Mouse (Mus musculus): Measurements from ENCODE around the gene Creb3l1. TPM values are rescaled to one million over a fixed set of nuclear protein-coding genes. Genes with fewer than 3 reads are reported as not detected.

Gene Creb3l1
- total RNA-seq, 2 experiments from 2014 or later, result 8.0 to 8.5 TPM

DNA sequence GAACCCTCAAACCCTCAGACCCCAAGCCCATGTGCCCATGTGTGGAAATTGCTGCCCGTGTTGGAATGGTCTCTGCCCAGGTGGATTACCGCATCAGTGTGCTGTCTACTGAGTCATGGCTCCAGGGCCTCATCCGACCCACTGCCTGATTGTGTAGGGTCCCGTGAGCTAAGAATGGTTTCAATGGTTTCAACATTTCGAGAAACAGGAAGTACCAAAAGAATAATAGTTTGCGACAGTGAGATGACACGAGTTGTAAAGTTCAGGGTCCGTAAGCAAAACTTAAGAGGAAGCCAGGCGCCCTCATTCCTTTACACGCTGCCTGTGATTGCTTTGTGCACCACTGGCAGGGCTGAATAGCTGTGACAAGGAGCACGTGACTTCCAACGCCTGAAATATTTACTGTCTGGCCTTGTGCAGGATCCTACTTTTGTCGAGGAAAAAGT is 52.2 kb downstream of the Creb3l1 start:
- intact Hi-C loops (cut with DNase I), result no loop called here
- no peak for DNase-seq

DNA sequence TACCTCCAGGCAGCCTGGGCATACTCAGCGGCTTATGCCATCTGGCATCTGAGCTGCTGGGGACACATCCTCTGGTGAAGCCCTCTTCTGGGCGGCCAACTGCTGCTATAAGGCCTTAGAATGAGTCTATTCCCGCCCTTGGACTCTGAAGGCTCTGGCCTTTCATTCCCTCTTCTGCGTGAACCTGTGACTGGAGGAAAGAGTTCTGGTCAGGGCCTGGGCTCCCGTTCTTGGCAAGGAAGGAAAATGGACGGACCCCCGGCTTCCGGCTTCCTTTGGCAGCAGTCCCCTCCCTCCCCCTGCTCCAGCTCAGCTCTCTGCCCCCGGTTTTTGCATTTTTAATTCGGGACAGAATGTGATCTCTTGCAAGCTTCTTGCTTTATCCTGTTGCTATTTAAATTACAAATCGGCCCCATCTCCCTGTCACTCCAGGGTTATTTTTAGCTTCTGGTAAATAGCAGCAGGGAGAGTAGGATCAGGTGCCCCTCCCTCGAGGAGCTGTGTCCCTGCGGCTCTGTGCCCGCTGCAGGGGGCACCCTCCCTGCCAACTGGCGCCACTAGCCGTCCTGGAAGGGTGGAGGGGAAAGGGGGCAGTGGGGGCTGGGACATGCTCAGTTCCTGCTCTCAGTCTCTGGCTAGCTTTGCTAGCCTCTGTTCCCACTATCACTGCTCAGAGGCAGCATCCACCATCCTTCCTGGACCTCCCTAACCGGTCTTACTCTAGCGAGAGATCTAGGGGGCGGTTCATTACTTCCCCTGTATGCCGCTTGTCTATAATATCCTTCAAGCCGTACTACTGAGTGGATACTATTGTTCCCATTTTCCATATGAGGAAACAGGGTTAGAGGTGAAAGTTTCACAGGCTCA is 52.8 kb downstream of the Creb3l1 start:
- DNase-seq, result peak; percentile 62 to 67
- intact Hi-C loops (cut with DNase I), result no loop called here

DNA sequence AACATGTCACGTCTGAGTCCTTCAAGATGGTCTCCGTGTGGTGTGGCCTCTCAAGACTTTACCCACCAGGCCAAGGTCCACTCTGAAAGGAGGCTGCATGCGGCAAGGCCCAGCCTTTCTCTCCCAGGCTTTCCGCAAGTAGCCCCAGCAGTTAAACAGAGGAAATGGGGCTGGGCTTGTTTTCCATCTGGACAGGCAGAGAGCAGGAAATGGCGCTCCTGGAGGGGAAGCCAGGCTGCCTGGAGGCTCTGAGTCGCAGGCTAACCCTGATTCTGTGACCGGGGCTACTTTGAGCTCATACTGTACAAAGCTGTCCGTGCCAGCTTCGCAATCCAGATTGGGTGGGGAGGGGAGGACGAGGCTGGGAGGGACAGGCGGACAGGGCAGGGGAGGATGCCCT is 56.3 kb downstream of the Creb3l1 start:
- intact Hi-C loops (cut with DNase I), result no loop called here
- DNase-seq, result peak; percentile 54

DNA sequence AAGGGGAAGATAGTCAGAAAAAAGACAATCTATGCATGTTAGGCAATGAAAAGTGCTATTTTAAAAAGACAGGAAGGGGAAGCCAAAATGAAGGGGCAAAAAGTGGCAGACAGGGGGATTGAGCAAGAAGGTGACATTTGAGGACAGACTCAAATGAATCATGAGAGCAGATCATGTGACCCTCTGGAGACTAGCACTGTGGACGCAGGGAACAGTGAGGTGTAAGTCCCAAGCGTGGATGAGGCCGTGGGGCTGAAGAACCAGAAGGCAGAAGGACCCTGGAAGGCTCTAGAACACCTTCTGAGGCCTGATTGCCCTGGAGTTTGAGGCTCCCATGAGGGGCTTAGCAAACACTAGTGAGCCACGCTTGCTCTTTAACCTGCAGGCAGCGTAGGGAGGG is 57.9 kb downstream of the Creb3l1 start:
- DNase-seq, result no peak
- intact Hi-C loops (cut with DNase I), result no loop called here

DNA sequence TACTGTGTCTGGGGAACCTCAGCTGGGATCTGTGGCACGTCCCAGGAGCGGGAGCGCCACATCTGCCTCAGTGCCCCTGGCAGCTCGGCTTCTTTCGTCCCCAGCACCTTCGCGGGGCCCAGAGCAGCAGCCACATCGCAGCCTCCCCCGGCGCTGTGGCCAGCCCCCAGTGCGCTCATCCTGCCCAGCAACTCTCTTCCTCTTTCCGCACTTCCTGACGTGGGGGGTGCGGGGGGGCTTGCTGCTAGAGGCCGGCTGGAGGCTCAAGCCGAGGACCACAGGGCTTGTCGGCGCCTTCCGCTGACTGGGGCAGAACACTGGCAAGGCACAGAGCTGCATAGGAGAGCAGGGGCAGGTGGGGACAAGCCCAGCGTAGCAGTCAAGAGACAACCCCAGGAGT is 58.9 kb downstream of the Creb3l1 start:
- intact Hi-C loops (cut with DNase I), result loop anchor here (2.0 kb wide), 1 partner anchor 21 kb away; no protein-coding TSS in a partner anchor
- peak; percentile 77 to 80 for DNase-seq

DNA sequence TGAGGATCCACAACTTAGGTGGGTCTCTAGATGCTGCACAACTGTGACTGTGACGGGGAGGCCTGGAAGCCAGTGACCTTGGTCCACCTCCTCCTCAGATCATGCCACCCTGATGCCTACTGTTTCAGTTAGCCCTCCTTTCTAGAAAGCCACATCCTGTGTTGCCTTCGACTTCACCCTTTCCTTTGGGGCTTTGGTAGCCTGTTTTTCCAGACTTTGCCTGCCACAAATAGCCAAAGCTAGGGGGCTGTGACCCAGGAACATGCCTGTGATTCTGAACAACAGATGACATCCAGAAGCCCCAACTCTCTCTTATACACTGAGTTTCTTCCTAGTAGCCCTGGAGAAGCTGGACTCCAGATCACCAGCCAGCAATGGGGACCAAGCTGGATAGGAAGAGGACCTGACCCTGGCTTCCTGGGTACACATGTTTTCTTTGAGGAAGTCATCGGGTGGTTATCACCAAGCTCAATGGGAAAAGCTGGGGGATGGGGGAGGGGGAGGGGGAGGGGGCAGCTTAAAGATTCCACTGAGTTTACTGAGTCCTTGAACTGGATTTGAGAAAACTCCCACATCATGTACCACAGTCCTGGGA is 59.6 kb downstream of the Creb3l1 start:
- intact Hi-C loops (cut with DNase I), result loop anchor here (2.0 kb wide), 1 partner anchor 22 kb away; no protein-coding TSS in a partner anchor
- no peak for DNase-seq

DNA sequence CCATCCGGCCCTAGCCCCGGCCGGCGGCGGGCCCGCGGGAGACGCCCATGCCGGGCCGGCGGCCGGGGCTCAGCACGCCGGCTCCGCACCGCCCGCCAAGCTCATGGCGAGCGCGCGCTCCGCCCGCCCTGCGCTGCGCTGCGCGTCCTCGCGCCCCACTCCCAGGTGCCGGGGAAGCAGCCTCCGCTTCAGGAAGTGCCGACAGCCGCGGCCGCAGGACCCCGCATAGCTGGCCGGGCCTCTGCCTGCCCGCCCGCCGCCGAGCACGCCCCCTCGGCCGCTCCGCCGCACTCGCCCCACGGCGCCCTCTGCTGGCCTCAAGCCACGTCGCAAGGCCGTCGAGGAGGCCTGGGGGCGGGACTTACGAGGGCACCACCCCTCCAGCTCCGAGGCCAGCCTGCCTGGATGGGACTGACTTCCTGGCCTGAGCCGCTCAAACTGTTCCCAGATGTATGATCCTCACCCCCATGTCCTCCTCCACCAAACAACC is 60.8 kb downstream of the Creb3l1 start:
- intact Hi-C loops (cut with DNase I), result no loop called here
- DNase-seq, result peak; percentile 99 to 100

DNA sequence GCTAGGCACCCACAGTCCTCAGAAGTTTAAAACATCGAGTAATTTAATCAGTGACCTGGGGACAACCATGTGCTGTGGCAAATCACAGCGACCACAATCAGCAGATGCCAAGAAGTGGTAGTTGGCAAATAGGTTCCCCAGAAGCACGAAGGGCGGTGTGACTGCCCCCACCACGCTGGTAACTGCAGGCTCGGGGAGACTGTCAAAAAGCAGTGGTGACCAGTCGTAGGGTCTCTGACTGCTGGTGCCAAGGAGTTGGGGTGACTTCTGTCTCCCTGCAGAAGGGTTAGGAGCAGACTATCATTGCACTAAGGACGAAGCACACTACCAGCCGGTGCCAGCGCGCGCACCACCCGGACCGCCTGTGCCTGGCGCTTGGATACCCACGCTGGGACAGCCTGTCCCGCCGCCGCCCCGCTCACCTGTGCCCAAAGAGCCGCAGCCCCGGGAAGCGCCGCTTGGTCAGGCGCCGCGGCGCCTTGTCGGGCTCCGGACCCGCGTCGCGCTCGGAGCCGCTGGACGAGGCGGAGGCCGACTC is 61.4 kb downstream of the Creb3l1 start:
- peak in 1 of 2 experiments; percentile 45 for DNase-seq
- intact Hi-C loops (cut with DNase I), result loop anchor here (1.0 kb wide), 1 partner anchor 17 kb away; no protein-coding TSS in a partner anchor

DNA sequence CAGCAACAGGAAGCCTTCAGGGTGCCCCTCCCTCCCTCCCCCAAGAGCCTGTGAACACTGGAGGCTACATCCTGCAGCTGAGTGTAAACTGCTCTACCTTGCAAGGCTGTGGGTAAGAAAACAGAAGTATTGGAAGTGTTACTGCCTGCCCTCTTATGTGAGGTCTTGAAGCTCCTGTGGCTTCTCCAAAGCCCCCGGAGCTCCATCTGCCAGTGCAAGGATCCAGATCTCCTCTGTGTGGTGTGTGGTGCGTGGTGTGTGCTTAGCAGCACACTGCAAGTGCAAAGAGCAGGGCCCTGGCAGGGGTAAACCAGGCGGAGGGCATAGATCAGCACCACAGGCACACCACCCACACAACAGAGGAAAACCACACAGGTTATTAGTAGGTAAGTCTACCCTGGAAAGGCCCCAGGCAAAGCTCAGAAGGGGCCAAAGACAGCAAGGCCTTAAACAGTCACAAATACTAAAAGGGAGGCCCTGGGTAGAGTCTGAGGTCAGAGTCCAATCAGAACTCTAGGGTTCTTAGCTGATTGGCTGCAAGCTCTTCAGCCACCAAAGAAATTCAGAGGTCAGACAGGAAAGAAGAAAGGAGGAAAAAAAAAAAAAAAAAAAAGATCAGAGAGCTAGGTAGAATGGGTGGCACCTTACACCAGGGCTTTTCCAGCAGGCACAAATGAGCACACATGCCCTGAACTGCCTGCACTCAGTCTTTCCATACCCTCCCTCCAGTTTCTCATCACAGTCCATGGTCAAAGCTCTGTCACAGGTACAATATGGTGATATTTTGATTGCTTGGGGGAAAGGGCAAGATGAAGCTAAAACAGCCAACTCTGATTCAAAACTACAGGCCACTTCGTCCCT is 62.2 kb downstream of the Creb3l1 start:
- DNase-seq, result no peak
- intact Hi-C loops (cut with DNase I), result loop anchor here (1.0 kb wide), 1 partner anchor 16 kb away; no protein-coding TSS in a partner anchor

DNA sequence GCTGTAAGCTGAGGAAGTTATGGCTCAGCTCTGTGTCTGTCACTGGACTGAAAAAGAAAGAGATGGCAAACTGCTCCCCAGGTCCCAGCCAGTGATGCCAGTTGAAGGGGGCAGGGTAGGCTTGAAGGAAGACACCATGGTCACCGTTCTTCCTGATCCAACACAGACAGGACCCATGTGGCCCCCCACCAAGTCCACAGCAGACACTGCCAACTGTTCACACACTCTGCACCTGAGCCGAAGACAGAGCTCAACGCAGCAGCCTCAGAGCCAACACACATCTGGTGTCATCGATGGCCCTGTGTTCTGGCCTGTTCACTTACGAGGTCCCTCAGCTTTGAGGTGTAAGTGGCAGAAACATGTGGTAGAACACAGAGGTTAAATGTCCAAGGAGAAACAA is 63.8 kb downstream of the Creb3l1 start:
- intact Hi-C loops (cut with DNase I), result no loop called here

DNA sequence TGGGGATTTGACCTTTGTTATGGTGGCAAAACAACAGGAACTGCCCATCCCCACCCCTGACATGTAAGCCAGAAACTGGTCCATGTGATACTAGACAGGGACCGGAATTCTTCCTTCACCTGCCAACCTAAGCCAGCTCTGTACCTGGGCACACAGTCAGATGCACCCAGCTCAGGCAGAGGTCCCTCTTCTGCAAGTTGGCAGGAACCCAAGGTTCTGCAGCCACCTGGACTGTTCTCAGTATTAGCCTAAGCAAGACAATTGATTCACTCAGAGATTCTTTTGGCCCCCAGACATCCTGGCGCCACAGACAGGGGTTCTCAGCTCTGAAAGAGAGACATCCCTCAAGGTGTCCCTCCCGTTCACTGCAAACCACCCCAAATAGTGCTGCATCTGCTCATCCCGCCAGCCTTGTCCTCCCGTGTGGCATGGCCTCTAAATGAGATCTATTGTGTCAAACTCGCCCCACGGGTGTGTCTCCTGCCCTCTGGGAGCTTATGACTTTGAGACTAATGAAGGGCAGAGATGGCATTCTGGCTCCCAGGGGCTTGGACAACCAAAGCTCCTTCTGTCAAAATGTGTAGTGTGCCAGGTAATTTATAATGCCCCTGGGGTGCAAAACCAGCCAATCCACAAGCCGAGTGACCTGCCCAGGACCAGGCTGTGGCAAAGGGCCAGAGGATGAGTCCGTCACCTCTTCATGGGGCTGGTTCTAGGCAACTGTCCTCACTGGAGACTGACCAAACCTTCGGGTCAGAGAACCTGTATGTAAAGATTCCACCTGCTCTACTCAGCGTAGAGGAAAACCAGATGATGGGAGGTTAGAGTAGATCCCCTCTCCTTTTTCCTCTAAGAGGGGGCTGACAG is 64.5 kb downstream of the Creb3l1 start:
- intact Hi-C loops (cut with DNase I), result loop anchor here (2.0 kb wide), 1 partner anchor 15 kb away; the partner anchor contains the start of gene Gm9821
- DNase-seq, result no peak

More for the DNA sequence above, 63.8 kb downstream of the Creb3l1 start:
- no peak for DNase-seq

DNA sequence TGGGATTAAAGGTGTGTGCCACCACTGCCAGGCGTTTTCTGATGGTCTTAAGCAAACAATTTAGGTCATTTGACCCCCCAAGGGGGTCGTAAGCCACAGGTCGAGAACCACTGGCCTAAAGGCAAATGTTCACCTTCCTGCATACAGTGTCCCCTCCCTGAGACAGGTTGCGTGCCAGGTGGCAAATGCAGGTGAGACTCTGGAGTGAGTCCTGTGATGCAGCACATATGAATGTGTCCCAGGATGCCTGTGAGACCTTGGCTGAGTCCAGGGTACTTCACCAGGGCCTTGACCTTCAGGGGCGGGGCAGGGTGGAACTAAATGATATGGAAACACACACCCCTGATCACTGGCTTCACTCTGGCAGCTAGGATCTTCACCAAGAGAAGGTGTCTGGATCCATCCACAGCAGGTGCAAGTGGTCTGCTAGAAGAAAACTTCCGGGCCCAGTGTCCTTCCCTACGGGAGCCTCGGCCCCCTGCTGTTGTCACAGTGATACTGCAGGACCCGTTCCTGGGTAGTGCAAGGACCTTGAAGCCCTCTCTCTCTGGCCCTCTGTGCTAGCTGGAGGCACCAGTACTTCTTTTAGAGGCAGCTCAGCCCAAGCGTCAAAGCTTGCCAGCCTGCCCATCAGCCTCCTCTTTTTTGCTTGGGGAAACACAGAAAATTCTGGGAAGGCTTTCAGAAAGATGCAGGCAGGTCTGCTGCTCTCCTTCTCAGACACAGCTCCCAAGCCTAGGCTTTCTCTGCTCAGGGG is 65.4 kb downstream of the Creb3l1 start:
- intact Hi-C loops (cut with DNase I), result loop anchor here (2.0 kb wide), 1 partner anchor 14 kb away; the partner anchor contains the start of gene Gm9821
- peak; percentile 67 to 77 for DNase-seq

DNA sequence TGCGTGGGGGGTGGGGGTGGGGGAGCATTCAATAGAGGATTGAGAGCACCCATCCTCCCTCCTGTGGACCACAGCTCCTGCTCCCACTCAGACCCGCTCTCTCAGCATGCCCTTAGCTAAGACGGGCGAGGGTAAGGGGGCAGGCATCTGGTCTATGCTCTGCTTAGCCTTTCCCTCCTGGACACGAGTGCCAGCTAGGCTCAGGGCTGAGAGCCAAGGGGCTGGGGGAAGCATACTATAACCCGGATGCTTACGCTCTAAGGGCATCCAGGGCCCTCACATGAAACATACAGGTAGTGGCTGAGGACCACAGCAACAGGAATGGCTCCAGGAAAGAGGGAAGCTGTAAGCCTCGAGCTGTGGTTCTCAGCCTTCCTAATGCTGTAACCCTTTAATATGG is 66.3 kb downstream of the Creb3l1 start:
- DNase-seq, result no peak
- intact Hi-C loops (cut with DNase I), result loop anchor here (2.0 kb wide), 1 partner anchor 13 kb away; the partner anchor contains the start of gene Gm9821

DNA sequence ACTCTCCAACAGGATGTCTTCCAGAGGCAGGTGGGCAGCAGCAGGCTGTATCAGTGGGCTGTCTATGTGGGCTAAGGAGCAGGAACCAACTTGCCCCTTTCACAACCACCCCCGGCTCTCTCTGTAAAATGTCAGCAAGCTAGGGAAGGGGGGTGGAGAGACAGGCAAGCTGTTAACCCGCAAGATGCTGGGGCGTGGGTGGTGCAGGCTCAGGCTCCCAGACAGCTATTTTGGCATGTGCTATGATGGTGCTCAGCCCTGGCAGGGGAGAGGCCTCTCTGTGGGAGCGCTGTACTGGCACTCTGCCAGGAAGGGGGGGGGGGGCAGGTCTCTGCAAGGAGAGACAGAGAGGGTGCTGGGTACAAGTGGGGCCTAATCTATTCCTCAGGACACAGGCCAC is 67.2 kb downstream of the Creb3l1 start:
- intact Hi-C loops (cut with DNase I), result no loop called here

DNA sequence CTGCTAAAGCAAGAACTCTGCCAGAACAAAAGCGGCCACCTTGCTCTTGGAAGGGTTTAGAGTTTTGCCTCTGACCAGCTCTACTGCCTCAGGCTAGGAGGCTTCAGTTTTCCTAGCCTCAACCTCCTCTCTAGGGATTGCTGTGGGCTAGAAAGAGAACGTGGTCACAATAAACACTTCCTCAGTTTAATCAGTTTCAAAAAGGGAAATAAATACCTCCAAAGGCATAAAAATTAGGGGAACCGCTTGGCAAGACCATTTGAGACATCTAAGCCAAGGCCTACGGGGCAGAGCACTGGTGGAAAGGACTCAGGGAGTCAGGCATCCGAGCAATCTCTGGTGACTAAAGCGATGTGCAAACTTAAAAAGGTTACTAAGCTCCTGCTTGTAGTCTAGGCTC is 68.4 kb downstream of the Creb3l1 start:
- intact Hi-C loops (cut with DNase I), result no loop called here
- DNase-seq, result no peak

More for the DNA sequence above, 67.2 kb downstream of the Creb3l1 start:
- no peak for DNase-seq

DNA sequence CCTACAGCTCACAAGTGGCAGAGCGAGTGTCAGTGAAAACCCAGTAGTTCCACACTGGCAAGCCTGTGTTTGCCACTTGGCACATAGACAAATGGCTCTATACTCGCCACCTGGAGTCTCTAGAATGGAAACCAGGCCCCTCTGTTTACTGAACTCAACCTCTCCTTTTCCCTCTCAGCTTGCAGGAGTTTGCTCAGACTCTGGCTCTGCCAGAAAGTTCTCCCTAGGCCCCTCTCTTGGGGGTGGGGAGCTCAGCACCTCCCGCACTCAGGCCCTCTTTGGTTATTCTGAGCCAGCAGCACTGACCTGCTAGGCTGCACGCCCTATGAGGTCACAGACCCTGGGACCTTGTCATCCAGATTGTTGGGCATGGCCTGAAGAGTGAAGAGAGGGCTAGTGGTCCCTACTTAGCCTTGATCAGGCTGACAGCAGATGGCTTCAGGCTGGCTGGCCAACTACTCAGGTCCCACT is 69.1 kb downstream of the Creb3l1 start:
- intact Hi-C loops (cut with DNase I), result no loop called here
- no peak for DNase-seq

DNA sequence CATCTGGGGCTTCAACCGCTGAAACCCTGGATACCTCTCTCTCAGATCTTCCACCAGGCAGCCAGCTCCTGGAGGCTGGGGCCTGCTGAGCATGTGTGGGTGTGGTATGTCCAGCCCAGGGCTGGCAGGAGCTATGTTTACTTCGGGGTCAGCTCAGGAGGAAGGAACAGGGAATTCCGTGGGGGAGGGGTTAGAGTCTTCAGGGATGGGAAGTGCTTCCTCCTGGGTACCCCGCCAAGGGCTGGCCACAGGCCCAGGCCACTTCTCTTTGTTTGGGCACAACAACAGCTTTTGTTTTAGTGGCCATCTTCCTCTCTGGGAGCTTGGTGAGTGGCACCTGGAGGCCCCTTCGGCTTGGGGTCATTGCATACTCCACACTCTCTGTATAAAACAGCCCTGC is 70.5 kb downstream of the Creb3l1 start:
- DNase-seq, result peak; percentile 76 to 85
- intact Hi-C loops (cut with DNase I), result no loop called here
